Mouse (Mus musculus): ENCODE results near the gene Islr. TPM values are rescaled to one million over a fixed set of nuclear protein-coding genes. Genes with fewer than 3 reads are reported as not detected.
"Not testable (repeated sequence)": the region's sequence is repeated elsewhere in the genome, so short reads cannot be mapped to it uniquely, and the experiment has no call there.

The Islr gene
- 3.0 and 10.4 TPM in 2 replicates for polyA plus RNA-seq (2016; fragmentation: Nextera tagmentation; extraction: Ambion mirVana)

GRCm38 (mm10) chr9:58203516-58204447 is at the start of gene Islr, which contains the start of gene Islr2:
Gene Islr (minus strand): TSS chr9:58204306.
Gene Islr2 (minus strand): TSS chr9:58204319.
- no peak for DNase-seq (ENCODE audit: low spot score)
- H3K4me3 ChIP-seq, result peak within 1 kb of the TSS; percentile 55
- peaks cover 75% of the 10 kb centered on the region for H3K27me3 ChIP-seq (ENCODE audit: insufficient read depth, poor library complexity, severe bottlenecking)
- peaks cover 43% of the 10 kb centered on the region for H3K4me1 ChIP-seq
- no peaks in the 10 kb centered on the region for H3K36me3 ChIP-seq
- WGBS, result 2% methylated on average over 42 of the region's 42 CpGs
- peak within 1 kb of the TSS; percentile 26 for H3K27ac ChIP-seq
- H3K9me3 ChIP-seq, result no peaks in the 10 kb centered on the region

GRCm38 (mm10) chr9:58253805-58254122 is 49.7 kb upstream of the Islr start:
- not testable (repeated sequence) for H3K9me3 ChIP-seq; H3K27me3 ChIP-seq (ENCODE audit: insufficient read depth, poor library complexity, severe bottlenecking); DNase-seq (ENCODE audit: low spot score)
- peak overlapping the region; percentile 91 for H3K4me3 ChIP-seq
- 70% methylated on average over 5 of the region's 5 CpGs for WGBS
- peaks cover 26% of the 10 kb centered on the region for H3K4me1 ChIP-seq
- H3K36me3 ChIP-seq, result peaks cover 23% of the 10 kb centered on the region
- peak overlapping the region; percentile 90 for H3K27ac ChIP-seq

GRCm38 (mm10) chr9:58253033-58253804 is 49.1 kb upstream of the Islr start, which contains the start of gene Stoml1:
Gene Stoml1 (plus strand): TSS chr9:58253164.
- Histone ChIP-seq H3K27me3 (ENCODE audit: insufficient read depth, poor library complexity, severe bottlenecking) (no peaks in the 10 kb centered on the region), H3K9me3 (no peaks in the 10 kb centered on the region), H3K27ac (peak within 1 kb of the TSS; percentile 90), H3K4me1 (peaks cover 32% of the 10 kb centered on the region), H3K36me3 (peaks cover 19% of the 10 kb centered on the region), H3K4me3 (peak within 1 kb of the TSS; percentile 91)
- WGBS, result under 1% methylated on average over 31 of the region's 31 CpGs
- DNase-seq (ENCODE audit: low spot score), result peak; percentile 98

GRCm38 (mm10) chr9:58250730-58251129 is 46.6 kb upstream of the Islr start:
- DNase-seq (ENCODE audit: low spot score); H3K4me3 ChIP-seq; H3K27me3 ChIP-seq (ENCODE audit: insufficient read depth, poor library complexity, severe bottlenecking); H3K9me3 ChIP-seq; H3K36me3 ChIP-seq: not testable (repeated sequence)
- WGBS, result 95% methylated on average over 1 of the region's 1 CpGs
- Histone ChIP-seq H3K4me1 (peaks cover 48% of the 10 kb centered on the region), H3K27ac (0 out of 2 replicates have a peak overlapping the region, but pooled peaks have one; percentile 92)

GRCm38 (mm10) chr9:58250322-58250721 is 46.2 kb upstream of the Islr start:
- H3K36me3 ChIP-seq, result 0 out of 2 replicates have a peak, but pooled peaks cover 4% of the 10 kb centered on the region
- H3K27ac ChIP-seq, result peak overlapping the region; percentile 92
- H3K4me1 ChIP-seq, result peaks cover 48% of the 10 kb centered on the region
- peak overlapping the region; percentile 67 for H3K4me3 ChIP-seq
- DNase-seq (ENCODE audit: low spot score), result no peak
- no peaks in the 10 kb centered on the region for H3K9me3 ChIP-seq
- 73% methylated on average over 8 of the region's 8 CpGs for WGBS
- H3K27me3 ChIP-seq (ENCODE audit: insufficient read depth, poor library complexity, severe bottlenecking), result no peaks in the 10 kb centered on the region

GRCm38 (mm10) chr9:58249592-58250192 is 45.6 kb upstream of the Islr start, which contains the start of gene Pml:
Gene Pml (minus strand): TSS chr9:58249786.
- peak within 1 kb of the TSS; percentile 92 for H3K27ac ChIP-seq
- no peaks in the 10 kb centered on the region for H3K27me3 ChIP-seq (ENCODE audit: insufficient read depth, poor library complexity, severe bottlenecking)
- WGBS, result 1% methylated on average over 16 of the region's 16 CpGs
- peaks cover 46% of the 10 kb centered on the region for H3K4me1 ChIP-seq
- DNase-seq (ENCODE audit: low spot score), result peak; percentile 87
- peak within 1 kb of the TSS; percentile 67 for H3K4me3 ChIP-seq
- no peaks in the 10 kb centered on the region for H3K9me3 ChIP-seq
- 0 out of 2 replicates have a peak, but pooled peaks cover 4% of the 10 kb centered on the region for H3K36me3 ChIP-seq

GRCm38 (mm10) chr9:58248746-58249413 is 44.8 kb upstream of the Islr start:
- H3K9me3 ChIP-seq, result no peaks in the 10 kb centered on the region
- H3K4me3 ChIP-seq, result peak overlapping the region; percentile 67
- peaks cover 47% of the 10 kb centered on the region for H3K4me1 ChIP-seq
- H3K27ac ChIP-seq, result peak overlapping the region; percentile 92
- DNase-seq (ENCODE audit: low spot score), result no peak
- 38% methylated on average over 7 of the region's 7 CpGs for WGBS
- 0 out of 2 replicates have a peak, but pooled peaks cover 9% of the 10 kb centered on the region for H3K36me3 ChIP-seq
- no peaks in the 10 kb centered on the region for H3K27me3 ChIP-seq (ENCODE audit: insufficient read depth, poor library complexity, severe bottlenecking)

GRCm38 (mm10) chr9:58247064-58247759 is 43.1 kb upstream of the Islr start:
- no peaks in the 10 kb centered on the region for H3K9me3 ChIP-seq
- 0 out of 2 replicates have a peak, but pooled peaks cover 19% of the 10 kb centered on the region for H3K36me3 ChIP-seq
- H3K27ac ChIP-seq, result peak overlapping the region; percentile 85
- H3K27me3 ChIP-seq (ENCODE audit: insufficient read depth, poor library complexity, severe bottlenecking), result no peaks in the 10 kb centered on the region
- peak; percentile 94 for DNase-seq (ENCODE audit: low spot score)
- 11% methylated on average over 25 of the region's 25 CpGs for WGBS
- peak overlapping the region; percentile 54 for H3K4me3 ChIP-seq
- peaks cover 56% of the 10 kb centered on the region for H3K4me1 ChIP-seq

GRCm38 (mm10) chr9:58246083-58246591 is 42.0 kb upstream of the Islr start:
- no peak for DNase-seq (ENCODE audit: low spot score)
- 65% methylated on average over 4 of the region's 4 CpGs for WGBS
- Histone ChIP-seq H3K27ac (peak overlapping the region; percentile 42; the same call in 1 of the 2 replicates), H3K4me3 (no peak overlapping the region), H3K27me3 (ENCODE audit: insufficient read depth, poor library complexity, severe bottlenecking) (no peaks in the 10 kb centered on the region), H3K36me3 (0 out of 2 replicates have a peak, but pooled peaks cover 19% of the 10 kb centered on the region), H3K4me1 (peaks cover 66% of the 10 kb centered on the region), H3K9me3 (no peaks in the 10 kb centered on the region)

- Histone ChIP-seq H3K27me3 (ENCODE audit: insufficient read depth, poor library complexity, severe bottlenecking) (no peaks in the 10 kb centered on the region), H3K4me1 (peaks cover 53% of the 10 kb centered on the region), H3K9me3 (no peaks in the 10 kb centered on the region), H3K36me3 (peaks cover 24% of the 10 kb centered on the region; the same call in 1 of the 2 replicates), H3K4me3 (no peak overlapping the region), H3K27ac (no peak overlapping the region)
- WGBS, result 84% methylated on average over 6 of the region's 6 CpGs
- no peak for DNase-seq (ENCODE audit: low spot score)
Observed at GRCm38 (mm10) chr9:58243696-58244095, 39.6 kb upstream of the Islr start.

- peaks cover 24% of the 10 kb centered on the region; the same call in 1 of the 2 replicates for H3K36me3 ChIP-seq
- peak overlapping the region; percentile 72; the same call in 1 of the 2 replicates for H3K27ac ChIP-seq
- 81% methylated on average over 5 of the region's 5 CpGs for WGBS
- H3K27me3 ChIP-seq (ENCODE audit: insufficient read depth, poor library complexity, severe bottlenecking), result no peaks in the 10 kb centered on the region
- H3K9me3 ChIP-seq, result no peaks in the 10 kb centered on the region
- peaks cover 45% of the 10 kb centered on the region for H3K4me1 ChIP-seq
- no peak for DNase-seq (ENCODE audit: low spot score)
- no peak overlapping the region for H3K4me3 ChIP-seq
Observed at GRCm38 (mm10) chr9:58242696-58243095, 38.6 kb upstream of the Islr start.

Data from heart, embryonic 10.5 days (tissue).